Mouse (Mus musculus) megakaryocyte, embryonic 14.5 days (primary cell): Measurements from ENCODE around the gene Cnr2. TPM values are rescaled to one million over a fixed set of nuclear protein-coding genes. Genes with fewer than 3 reads are reported as not detected.
A peak's percentile ranks its signal among the peaks of the same experiment; 100 is the strongest.

Source experiments
- H3K27me3 ChIP-seq: replicated peaks from 2 replicates; pipeline ENCODE3; 2012; ENCODE audit warnings: inconsistent platforms
- H3K36me3 ChIP-seq: replicated peaks from 2 replicates; pipeline ENCODE3; 2012; ENCODE audit warnings: low read length, inconsistent platforms, mixed read lengths
- H3K4me1 ChIP-seq: 2 replicates; pipeline ENCODE4 v1.6.1; 2012; ENCODE audit warnings: inconsistent platforms
- H3K4me3 ChIP-seq: replicated peaks from 2 replicates; pipeline ENCODE3; 2012; ENCODE audit warnings: moderate library complexity, mild to moderate bottlenecking, inconsistent platforms
- H3K9me3 ChIP-seq: 2 replicates; pipeline ENCODE4 v1.6.1; 2012; ENCODE audit warnings: inconsistent platforms
- FLI1 ChIP-seq: IDR thresholded peaks from 2 replicates; pipeline ENCODE4 v1.6.1; 2012; ENCODE audit warnings: low read length, inconsistent platforms, mixed read lengths
- GATA1 ChIP-seq: IDR thresholded peaks from 3 replicates; pipeline ENCODE4 v1.6.1; 2012; ENCODE audit warnings: mixed read lengths, low read length, inconsistent platforms, borderline replicate concordance
- polyA plus RNA-seq: library from polyadenylated mRNA; stranded (reverse); fragments of >175 nt; gene quantifications from 2 replicates; pipeline ENCODE4 v1.2.3, GENCODE M21; 2012; ENCODE audit warnings: low replicate concordance; ENCODE audit not compliant: insufficient read depth

Cnr2 gene
- polyA plus RNA-seq, 1 experiment, result 4.9 TPM

GRCm38 (mm10) chr4:135875991-135876582 is 19.1 kb upstream of the Cnr2 start:
- Histone ChIP-seq H3K4me3 (peak overlapping the region; percentile 89), H3K36me3 (peaks cover 17% of the 10 kb centered on the region), H3K9me3 (no peaks in the 10 kb centered on the region), H3K4me1 (peaks cover 47% of the 10 kb centered on the region), H3K27me3 (peaks cover 6% of the 10 kb centered on the region)
- TF ChIP-seq GATA1 (no peak), FLI1 (no peak)

GRCm38 (mm10) chr4:135876583-135877020 is 18.6 kb upstream of the Cnr2 start:
- H3K4me1 ChIP-seq, result peaks cover 43% of the 10 kb centered on the region
- H3K9me3 ChIP-seq, result no peaks in the 10 kb centered on the region
- no peak for TF ChIP-seq GATA1
- no peak for TF ChIP-seq FLI1
- H3K4me3 ChIP-seq, result peak overlapping the region; percentile 89
- peaks cover 13% of the 10 kb centered on the region for H3K36me3 ChIP-seq
- peaks cover 6% of the 10 kb centered on the region for H3K27me3 ChIP-seq

GRCm38 (mm10) chr4:135877742-135878141 is 17.5 kb upstream of the Cnr2 start:
- Histone ChIP-seq H3K9me3 (no peaks in the 10 kb centered on the region), H3K36me3 (peaks cover 2% of the 10 kb centered on the region), H3K4me1 (peaks cover 36% of the 10 kb centered on the region), H3K27me3 (peaks cover 9% of the 10 kb centered on the region), H3K4me3 (no peak overlapping the region)
- TF ChIP-seq FLI1 (no peak), GATA1 (no peak)

- H3K4me3 ChIP-seq, result no peak overlapping the region
- no peaks in the 10 kb centered on the region for H3K36me3 ChIP-seq
- peaks cover 9% of the 10 kb centered on the region for H3K27me3 ChIP-seq
- no peaks in the 10 kb centered on the region for H3K9me3 ChIP-seq
- TF ChIP-seq GATA1 (no peak), FLI1 (no peak)
- peaks cover 44% of the 10 kb centered on the region for H3K4me1 ChIP-seq
Measured at GRCm38 (mm10) chr4:135879021-135879420, 16.2 kb upstream of the Cnr2 start.

- TF ChIP-seq GATA1, result no peak
- TF ChIP-seq FLI1, result no peak
- peaks cover 42% of the 10 kb centered on the region for H3K4me1 ChIP-seq
Measured at GRCm38 (mm10) chr4:135880018-135880417, 15.2 kb upstream of the Cnr2 start.

GRCm38 (mm10) chr4:135880576-135880975 is 14.6 kb upstream of the Cnr2 start:
- Histone ChIP-seq H3K27me3 (peaks cover 9% of the 10 kb centered on the region), H3K4me1 (peaks cover 42% of the 10 kb centered on the region)
- TF ChIP-seq GATA1 (no peak), FLI1 (no peak)

More at GRCm38 (mm10) chr4:135880018-135880417, 15.2 kb upstream of the Cnr2 start:
- Histone ChIP-seq H3K4me3 (no peak overlapping the region), H3K9me3 (no peaks in the 10 kb centered on the region), H3K27me3 (peaks cover 9% of the 10 kb centered on the region), H3K36me3 (no peaks in the 10 kb centered on the region)

GRCm38 (mm10) chr4:135882023-135882422 is 13.2 kb upstream of the Cnr2 start:
- Histone ChIP-seq H3K4me3 (no peak overlapping the region), H3K27me3 (peaks cover 9% of the 10 kb centered on the region), H3K9me3 (no peaks in the 10 kb centered on the region), H3K4me1 (peaks cover 39% of the 10 kb centered on the region), H3K36me3 (no peaks in the 10 kb centered on the region)
- TF ChIP-seq FLI1 (no peak), GATA1 (no peak)

More at GRCm38 (mm10) chr4:135880576-135880975, 14.6 kb upstream of the Cnr2 start:
- Histone ChIP-seq H3K36me3 (no peaks in the 10 kb centered on the region), H3K4me3 (no peak overlapping the region), H3K9me3 (no peaks in the 10 kb centered on the region)

- H3K9me3 ChIP-seq, result no peaks in the 10 kb centered on the region
- no peaks in the 10 kb centered on the region for H3K36me3 ChIP-seq
- H3K4me1 ChIP-seq, result peaks cover 38% of the 10 kb centered on the region
- peaks cover 9% of the 10 kb centered on the region for H3K27me3 ChIP-seq
- no peak overlapping the region for H3K4me3 ChIP-seq
- TF ChIP-seq FLI1 (no peak), GATA1 (no peak)
Measured at GRCm38 (mm10) chr4:135883401-135883851, 11.8 kb upstream of the Cnr2 start.

- Histone ChIP-seq H3K36me3 (no peaks in the 10 kb centered on the region), H3K27me3 (peaks cover 9% of the 10 kb centered on the region), H3K4me3 (peak overlapping the region; percentile 54), H3K9me3 (no peaks in the 10 kb centered on the region), H3K4me1 (peaks cover 44% of the 10 kb centered on the region)
- TF ChIP-seq FLI1, result no peak
- no peak for TF ChIP-seq GATA1
Measured at GRCm38 (mm10) chr4:135883881-135884516, 11.2 kb upstream of the Cnr2 start.

- Histone ChIP-seq H3K27me3 (peaks cover 9% of the 10 kb centered on the region), H3K36me3 (no peaks in the 10 kb centered on the region), H3K4me3 (peak overlapping the region; percentile 54), H3K9me3 (no peaks in the 10 kb centered on the region), H3K4me1 (peaks cover 45% of the 10 kb centered on the region)
- TF ChIP-seq FLI1 (no peak), GATA1 (no peak)
Measured at GRCm38 (mm10) chr4:135884531-135884930, 10.7 kb upstream of the Cnr2 start.
